Mouse (Mus musculus): ENCODE measurements around the gene Slc44a2.

The Slc44a2 gene

DNA sequence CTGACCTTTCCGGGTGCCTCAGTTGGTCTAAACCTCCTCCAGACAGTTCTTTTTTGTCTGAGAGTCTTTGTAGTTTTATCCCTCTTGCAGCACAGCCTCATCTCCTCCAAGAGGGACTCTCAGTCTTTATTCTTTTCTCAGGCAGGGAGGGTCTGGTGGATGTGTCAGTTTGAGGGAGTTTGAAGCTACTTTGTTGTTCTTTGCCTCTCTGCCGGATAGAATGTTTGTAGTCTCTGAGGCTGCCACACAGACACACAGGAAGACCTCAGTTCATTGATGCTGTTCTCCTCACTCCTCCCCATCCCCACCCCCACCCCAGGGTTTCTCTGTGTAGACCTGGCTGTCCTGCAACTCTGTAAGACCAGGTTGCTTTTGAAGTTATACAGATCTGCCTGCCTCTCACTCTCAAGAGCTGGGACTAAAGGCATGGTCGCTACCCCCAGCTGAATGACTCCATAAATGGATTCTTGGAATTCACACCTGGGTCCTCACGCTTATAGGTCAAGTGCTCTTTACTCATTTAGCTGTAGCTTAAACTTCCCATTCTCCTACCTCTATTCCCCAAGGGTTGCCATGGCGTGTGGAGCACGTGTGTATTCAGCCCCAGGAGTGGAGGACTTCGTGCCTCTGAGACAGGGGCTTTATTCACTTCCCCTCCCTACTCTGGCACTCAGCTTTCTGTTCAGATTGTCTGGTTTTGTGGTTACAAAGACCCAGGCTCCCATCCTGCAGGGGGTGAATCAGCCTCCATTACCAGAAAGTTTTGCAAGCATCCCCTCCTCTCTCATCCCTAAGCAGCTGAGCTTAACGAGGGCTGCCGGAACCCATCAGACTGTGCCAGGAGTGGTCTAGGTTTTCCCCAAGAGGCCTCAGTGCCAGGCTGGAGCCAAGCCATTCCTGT, 11.9 kb downstream of the Slc44a2 start:
- DNase-seq (ENCODE audit: extremely low read depth, low read depth, low spot score): no peak

DNA sequence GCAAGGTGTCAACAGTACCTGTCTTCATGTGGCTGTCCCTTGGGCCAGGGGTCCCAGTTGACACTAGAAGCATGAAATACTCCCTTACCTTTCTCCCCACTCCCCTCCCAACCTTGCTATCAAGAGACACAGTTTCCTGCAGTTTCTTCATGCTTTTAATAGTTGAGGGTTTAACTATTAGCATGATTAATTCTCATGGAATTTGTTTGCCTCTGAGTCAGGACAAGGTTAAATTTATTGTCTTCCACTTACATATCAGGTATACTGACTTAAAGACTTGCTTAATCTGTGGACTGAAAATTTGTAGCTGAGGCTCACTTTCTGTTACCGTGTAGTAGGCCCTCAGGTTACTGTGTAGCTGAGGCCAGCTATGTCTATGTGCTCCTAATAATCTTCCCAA, 13.0 kb downstream of the Slc44a2 start:
- DNase-seq (ENCODE audit: extremely low read depth, low read depth, low spot score): no peak

DNA sequence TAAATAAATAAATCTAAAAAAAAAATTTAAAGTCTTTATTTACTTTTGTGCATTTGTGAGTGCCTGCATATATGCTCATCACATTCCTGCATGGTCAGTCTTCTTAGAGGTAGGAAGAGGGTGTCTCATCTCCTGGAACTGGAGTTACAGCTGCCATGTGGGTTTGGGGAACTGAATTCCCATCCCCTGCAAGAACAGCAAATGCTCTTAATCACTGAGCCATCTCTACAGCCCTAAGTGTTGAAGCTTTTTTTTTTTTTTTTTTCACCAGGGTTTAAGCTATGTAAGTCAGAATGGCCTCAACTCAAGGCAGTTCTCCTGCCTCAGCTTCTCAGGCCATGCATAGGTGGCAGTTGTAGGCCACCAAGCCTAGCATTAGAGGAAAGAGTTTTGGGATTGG, 14.2 kb downstream of the Slc44a2 start:
- DNase-seq (ENCODE audit: extremely low read depth, low read depth, low spot score): no peak

DNA sequence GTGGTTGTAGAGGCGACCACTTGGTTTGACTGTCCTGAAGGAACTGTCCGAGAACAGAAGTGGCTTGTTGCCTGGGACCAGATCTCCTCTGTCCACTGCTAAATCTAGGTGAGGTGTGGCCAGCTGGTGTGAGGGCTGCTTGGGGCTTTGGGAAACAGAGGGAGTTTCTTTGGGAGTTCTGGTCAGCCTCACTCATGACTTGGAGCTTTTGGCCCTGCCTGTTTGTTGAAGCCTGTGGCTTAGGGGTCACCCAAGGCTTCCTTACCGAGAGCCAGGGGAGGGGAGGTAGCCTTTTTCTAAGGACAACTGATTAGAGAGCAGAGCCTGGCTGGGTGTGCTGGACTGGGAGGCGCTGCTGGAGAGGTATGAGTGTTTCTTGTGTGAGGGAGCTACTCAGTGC, 14.9 kb downstream of the Slc44a2 start:
- DNase-seq (ENCODE audit: extremely low read depth, low read depth, low spot score): no peak

DNA sequence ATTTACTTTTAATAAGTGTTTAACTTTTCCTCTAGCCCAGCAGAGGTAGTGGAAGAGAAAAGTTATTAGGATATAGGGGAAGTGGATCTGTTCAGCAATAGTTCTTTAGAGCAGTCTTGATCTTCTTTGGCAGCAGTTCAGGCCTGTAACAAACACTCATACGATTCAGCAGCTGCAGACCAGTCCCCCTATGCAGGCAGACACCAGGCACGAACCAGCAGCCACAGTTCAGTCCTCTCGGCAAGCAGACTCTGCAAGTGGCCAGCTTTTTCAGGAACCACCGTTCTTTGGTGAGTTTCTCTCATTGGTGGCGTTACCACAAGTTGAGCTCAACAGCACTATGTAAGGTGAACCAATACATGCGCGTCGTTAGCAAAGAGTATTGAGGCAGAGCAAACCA, 16.0 kb downstream of the Slc44a2 start:
- DNase-seq (ENCODE audit: extremely low read depth, low read depth, low spot score): no peak

DNA sequence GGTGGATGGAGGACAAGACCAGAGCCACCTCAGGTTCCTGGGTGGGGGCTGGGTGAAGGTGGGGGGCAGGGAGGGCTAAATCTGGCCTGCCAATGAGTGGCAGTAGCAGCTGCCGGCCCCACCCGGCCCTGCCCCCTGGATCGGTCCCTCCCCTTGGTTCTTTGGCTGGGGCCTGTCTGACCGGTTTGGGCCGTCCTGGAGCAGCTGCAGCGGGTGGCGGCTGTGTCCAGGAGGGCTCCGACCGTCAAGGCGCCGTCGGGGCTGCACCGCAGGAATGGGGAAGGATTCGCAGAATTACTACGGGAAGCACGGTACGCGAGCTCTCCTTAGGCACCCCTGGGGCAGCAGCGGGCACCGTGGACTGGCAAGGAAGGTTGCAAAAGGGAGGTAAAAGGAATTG, 17.2 kb downstream of the Slc44a2 start:
- no peak for DNase-seq (ENCODE audit: extremely low read depth, low read depth, low spot score)

DNA sequence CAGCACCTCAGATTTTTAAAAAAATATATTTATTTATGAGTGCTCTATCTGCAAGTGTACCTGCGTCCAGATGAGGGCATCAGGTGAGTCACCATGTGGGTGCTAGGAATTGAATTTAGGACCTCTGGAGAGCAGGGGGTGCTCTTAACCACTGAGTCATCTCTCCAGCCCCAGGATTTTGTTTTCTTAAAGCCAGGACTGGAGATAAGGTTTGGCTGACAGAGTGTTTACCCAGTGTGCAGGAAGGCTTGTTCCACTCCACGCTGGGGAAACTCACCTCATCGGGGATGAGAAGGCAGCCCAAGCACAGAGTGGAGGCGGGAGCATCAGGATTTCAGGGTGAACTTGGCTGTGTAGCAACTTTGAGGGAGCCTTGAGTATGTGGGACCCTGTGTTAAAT, 19.9 kb downstream of the Slc44a2 start:
- DNase-seq (ENCODE audit: extremely low read depth, low read depth, low spot score): no peak

DNA sequence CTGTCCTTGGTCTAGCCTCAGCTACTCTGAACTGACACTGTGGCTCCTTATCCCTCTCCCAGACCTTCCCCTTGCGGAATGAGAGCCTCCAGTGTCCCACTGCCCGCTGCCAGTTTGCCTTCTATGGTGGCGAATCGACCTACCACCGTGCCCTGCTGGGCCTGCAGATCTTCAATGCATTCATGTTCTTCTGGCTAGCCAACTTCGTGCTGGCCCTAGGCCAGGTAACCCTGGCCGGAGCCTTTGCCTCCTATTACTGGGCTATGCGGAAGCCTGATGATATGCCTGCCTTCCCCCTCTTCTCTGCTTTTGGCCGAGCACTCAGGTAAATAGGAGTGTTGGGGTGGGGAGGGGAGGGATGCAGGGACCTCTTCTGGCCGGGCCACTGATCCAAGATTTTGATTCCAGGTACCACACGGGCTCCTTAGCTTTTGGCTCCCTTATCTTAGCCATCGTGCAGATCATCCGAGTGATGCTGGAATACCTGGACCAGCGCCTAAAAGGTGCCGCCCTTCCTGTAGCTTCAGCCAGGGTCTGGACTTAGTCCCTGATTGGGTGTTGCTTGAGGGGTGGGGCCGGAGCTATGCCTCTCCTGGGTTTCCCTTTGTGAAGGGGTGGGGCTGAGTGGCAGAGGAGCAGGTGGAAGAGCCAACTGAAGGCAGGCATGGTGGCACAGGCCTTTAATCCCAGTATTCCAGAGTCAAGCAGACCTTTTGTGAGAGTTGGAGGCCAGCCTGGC, 26.3 kb downstream of the Slc44a2 start:
- no peak for DNase-seq (ENCODE audit: extremely low read depth, low read depth, low spot score)

DNA sequence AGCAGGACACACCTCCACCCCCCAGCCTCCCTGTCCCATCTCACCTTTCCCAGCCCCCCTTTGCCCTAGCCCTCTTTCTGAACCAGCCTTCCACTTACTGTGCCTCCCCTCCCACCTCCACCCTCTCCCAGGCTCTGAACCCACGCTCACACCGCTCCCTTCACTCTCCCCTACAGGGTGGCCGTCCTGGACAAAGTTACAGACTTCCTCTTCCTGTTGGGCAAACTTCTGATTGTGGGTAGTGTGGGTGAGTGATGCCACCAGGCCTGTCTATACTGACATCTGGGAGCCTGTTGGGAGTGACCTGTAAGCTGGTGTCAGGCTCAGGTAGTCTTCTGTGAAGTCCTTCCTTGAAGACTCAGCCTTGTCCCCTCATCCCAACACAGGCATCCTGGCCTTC, 27.7 kb downstream of the Slc44a2 start:
- no peak for DNase-seq (ENCODE audit: extremely low read depth, low read depth, low spot score)

DNA sequence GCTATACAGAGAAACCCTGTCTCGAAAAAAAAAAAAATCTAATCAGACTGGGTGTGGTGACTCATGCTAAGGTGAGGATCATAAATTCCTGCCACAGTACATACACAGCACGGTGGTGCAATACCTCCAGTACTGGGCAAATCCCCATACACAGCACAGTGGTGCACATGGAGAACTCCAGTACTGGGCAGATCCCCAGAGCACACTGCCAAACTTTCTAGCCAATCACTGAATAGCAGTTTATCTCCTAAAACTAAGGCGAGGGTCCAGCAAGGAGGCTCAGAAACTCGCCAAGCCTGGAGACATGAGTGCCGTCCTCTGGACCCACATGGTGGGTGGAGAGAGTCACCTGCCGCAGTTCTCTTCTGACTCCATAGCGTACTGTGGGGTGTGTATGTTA, 30.7 kb downstream of the Slc44a2 start:
- peak; percentile 92 for DNase-seq (ENCODE audit: extremely low read depth, low read depth, low spot score)

DNA sequence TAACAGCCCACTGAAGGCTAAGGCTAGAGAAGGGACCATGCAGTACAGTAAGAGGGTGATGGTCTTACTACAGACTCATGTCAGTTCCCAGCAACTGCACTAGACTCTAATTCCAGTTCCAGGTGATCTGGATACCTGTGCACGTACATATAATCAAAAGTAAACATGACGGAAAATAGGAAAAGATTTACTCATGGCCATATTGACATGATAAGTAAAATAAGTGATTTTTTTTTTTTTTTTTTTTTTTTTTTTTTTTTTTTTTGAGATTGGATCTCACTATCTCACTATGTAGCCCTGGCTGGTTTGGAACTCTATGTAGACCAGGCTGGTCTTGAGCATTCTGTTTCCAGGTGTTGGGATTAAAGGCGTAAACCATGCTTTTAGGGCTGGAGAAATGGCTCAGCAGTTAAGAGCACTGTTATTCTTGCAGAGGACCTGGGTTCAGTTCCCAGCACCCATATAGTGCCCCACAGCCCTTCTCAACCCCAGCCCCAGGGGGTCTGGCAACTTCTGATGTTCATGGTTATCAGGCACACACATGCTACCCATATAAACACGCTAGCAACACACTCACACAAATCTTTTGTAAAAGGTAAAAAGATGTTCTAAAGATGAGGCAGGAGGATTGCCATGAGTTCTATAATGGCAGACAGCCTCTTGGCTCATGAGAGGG, 31.3 kb downstream of the Slc44a2 start:
- DNase-seq (ENCODE audit: extremely low read depth, low read depth, low spot score): no peak

DNA sequence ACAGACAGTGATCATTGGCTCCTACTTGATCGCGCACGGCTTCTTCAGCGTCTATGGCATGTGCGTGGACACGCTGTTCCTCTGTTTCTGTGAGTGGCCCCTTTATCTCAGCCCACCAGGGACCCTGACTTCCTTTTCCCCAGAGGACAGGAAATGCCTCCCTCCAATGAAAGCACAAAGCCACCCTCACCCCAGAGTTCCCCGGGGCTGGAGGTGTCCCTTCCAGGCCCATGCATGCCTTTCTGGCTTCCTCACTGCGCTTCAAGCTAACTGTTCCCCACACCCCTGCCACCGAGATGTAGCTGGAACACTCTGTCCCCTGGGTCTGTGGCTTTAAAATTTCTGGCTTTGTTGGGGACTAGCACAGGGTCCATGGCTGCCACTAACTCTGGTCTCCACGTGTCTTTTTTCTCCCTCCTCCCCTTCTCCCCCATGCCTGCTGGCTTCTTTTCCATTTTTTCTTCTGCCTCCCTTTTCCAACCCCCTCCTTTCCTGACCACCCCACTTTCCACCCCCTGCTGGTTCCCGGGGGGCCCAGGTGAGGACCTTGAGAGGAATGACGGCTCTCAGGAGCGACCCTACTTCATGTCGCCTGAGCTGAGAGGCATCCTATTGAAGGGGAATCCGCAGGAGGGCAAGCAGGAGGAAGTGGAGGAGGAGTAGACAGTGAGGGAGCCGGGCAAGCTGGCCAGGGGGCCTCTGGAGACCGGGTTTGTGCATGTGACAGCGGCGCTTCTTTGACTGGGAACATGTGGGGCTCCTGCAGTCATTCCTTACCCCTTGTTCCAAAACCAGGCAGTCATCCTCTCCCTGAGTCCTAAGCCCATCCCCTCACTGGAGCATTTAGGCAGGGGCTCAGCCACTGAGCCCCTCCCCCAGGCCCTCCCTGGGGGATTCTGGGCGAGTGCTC, 32.2 kb downstream of the Slc44a2 start:
- DNase-seq (ENCODE audit: extremely low read depth, low read depth, low spot score): no peak

DNA sequence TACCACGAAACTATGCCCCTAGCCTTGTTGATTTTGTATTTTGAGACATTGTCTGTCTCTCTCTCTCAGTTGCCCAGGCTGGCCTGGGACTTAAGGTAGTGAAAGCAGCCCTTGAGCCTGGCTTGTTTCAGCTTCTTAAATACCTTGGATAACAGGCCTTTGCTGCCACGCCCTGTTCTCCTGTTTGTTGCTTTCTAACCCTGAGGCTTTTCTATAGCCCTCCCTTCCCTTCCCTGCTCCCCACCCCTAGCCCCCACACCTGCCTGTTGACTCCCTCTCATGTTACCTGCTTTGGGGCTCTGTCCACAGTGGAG, 32.8 kb downstream of the Slc44a2 start:
- DNase-seq (ENCODE audit: extremely low read depth, low read depth, low spot score): no peak

DNA sequence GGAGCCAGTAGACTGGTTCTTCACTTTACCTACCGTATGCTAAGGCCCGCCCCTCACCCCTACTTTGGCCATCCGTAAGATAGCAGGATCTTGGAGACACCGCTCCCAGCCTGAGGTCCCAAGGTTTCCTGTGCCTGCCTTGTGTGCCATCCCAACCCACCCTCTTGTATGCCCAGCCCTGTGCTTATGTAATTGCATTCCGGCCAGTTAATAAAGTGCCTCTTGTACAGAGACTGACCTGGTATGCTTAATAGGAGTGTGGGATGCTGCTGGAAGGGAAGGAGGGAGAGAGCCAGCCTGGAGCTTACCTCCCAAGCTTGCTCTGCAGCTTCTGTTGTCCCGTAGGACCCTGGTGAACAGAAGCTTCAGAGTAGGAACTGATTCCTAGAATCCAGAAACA, 34.3 kb downstream of the Slc44a2 start:
- no peak for DNase-seq (ENCODE audit: extremely low read depth, low read depth, low spot score)

DNA sequence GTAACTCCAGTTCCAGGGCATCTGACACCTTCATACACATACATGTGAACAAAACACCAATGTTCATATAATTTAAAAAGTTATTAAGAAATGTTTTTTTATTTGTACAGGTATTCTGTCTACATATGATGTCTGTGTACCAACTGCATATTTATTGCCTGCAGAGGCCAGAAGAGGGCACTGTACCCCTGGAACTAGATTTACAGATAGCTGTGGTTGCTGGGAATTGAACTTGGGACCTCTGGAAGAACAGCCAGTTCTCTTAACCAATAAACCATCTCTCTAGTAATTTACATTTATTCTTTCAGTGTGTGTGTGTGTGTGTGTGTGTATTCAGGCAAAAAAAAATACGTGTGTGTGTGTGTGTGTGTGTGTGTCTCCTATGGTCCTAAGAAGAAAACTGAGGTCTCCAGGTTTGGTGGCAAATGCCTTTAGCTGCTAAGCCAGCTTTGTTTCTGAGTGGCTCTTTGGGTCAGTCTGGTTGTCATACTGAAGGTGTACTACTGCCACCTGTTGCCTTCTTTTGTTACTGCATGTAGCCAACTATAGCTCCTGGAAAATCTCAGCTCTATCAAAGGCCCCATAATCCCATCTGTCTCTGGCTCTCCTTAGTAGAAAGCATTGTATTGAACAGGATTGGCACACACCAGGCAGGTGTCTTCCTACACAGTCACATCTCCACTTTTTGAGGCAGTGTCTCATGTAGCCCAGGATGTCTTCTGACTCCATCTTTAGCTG, 36.7 kb downstream of the Slc44a2 start:
- DNase-seq (ENCODE audit: extremely low read depth, low read depth, low spot score): no peak

DNA sequence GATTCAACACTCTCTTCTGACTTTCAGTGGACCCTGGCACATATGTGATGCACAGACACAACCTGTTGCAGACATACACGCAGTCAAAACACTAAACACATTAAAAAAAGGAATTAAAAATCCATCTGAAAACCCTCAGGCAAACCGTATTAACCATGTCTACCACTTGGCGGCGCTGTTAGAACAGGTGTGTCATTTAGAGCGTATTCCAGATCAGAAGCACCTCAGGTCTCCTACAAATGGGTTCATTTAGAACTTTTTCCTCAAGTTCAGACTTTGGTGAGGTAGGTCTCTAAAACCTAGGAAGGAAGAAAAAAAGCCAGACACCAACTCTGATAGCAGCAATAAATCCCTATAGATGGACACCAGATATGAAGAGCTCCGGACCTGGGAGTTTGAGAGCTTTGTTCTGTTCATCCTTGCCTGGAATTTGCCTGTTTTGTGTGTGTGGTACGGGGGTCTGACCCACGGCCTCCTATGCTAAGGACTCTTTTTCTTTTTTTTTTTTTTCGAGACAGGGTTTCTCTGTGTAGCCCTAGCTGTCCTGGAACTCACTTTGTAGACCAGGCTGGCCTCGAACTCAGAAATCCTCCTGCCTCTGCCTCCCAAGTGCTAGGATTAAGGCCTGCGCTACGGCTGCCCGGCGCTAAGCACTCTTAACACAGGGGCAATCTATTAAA, 46.2 kb downstream of the Slc44a2 start:
- DNase-seq (ENCODE audit: extremely low read depth, low read depth, low spot score): no peak

DNA sequence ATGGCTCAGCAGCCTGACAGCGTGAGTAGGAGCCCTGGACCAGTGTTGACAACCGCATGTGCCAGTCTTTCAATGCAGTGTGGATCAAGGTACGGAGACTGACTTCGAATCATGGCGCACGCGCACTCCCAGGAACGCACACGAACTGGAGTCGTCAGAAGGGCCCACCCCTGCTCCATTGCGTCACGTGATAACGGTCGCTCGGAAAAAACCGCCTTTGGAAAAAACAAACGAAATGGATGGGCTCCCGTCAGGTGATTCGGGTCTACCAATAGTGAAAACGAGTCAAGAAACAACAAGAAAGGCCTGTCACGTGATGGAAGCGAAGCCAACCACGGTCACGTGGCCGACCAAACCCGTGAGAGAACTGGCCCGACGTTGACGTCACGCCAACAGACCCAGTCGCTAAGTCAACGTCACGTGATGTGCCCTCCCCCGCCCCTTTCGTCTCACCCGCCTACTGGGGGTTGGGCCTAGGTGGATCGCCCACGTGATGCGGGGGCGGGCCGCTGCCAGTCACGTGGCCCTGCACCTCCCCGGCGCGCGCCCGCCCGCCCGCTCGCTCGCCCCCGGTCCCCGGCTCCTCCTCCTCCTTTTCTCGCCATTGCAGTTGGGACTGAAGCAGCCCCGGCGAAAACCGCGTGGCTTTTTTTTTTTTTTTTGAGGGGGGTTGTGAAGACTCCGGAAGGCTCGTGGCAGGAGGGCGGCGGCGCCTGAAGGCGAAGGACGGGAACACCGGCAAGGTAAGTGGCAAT, 47.0 kb downstream of the Slc44a2 start, which contains the start of gene Ilf3:
Gene Ilf3, plus strand, starts transcription at position 515 of the 755 bp plus-strand sequence.
- DNase-seq (ENCODE audit: extremely low read depth, low read depth, low spot score): peak; percentile 99

DNA sequence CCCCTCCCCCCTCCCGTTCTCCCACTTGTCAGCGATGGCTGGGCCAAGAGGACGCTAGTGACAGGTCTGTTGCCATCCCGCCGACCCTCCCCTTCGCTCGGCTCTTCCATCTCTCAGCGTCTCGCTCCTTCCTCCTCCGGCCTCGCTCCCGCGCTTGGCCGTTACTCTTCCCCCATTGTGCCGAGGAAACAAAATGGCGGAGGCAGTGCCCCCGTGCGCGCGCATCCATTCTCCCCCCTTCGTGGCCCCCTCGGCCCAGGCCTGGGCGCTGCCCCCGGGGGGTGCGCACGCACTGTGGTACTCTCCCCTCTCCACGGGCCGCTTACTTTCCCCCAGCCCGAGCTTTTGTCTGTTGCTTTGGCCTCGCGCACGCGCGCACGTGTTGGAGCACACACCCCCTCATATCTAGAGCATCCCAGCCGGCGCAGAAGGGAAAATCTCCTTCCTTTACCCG, 47.7 kb downstream of the Slc44a2 start:
- DNase-seq (ENCODE audit: extremely low read depth, low read depth, low spot score): no peak

DNA sequence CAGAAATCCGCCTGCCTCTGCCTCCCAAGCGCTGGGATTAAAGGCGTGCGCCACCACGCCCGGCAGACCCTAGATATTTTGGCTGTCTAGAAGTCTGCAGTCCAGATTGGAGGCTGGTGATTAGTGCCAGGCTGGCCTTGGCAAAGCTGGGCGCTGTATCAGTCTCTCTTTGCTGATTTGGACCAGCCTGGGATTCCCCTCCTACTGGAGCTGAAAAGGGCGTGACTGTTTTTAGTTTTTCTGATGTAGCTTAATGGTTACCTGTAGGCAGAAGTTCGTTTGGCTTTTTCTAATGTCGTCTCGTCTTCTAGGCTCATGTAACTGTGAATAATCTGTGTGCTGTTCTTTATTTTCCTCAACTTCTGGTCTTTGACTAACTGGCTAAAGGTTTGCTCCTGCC, 48.6 kb downstream of the Slc44a2 start:
- DNase-seq (ENCODE audit: extremely low read depth, low read depth, low spot score): no peak

All from fat pad, adult 2 months (tissue).